Mouse (Mus musculus) CH12.LX (cell line): ENCODE measurements at regions not wholly inside any gene's neighbourhood (a gene's known extent, or its start where the extent isn't known, plus 50 kb on each side); places are given as distances from the start of the nearest gene placed in this dataset.

Experiments
- DNase-seq: peaks from one replicate; pipeline ENCODE4 v3.0.0-alpha.2; 2013; ENCODE audit errors: extremely low read depth
- H3K27ac ChIP-seq: 2 replicates; pipeline ENCODE4 v1.5.1; 2012; ENCODE audit warnings: low read depth, mild to moderate bottlenecking, control low read depth, moderate library complexity; ENCODE audit not compliant: insufficient read depth
- H3K27me3 ChIP-seq: replicated peaks from 2 replicates; pipeline ENCODE3; 2012; ENCODE audit warnings: inconsistent platforms
- H3K36me3 ChIP-seq, 2 experiments: replicated peaks in 1 of 2; 2 replicates each; pipeline versions ENCODE3 to v1.6.1; 2012; ENCODE audit warnings: inconsistent platforms in 1 of 2, low read length in 1 of 2, mild to moderate bottlenecking in 1 of 2, mixed read lengths in 1 of 2, moderate library complexity in 1 of 2; ENCODE audit not compliant: control insufficient read depth in 1 of 2, insufficient read depth in 1 of 2
- H3K4me1 ChIP-seq, 2 experiments: 2 replicates each; pipeline ENCODE4 v1.6.1; 2012; ENCODE audit warnings: inconsistent platforms in 1 of 2, moderate library complexity in 1 of 2; ENCODE audit not compliant: insufficient read depth in 2 of 2, control insufficient read depth in 1 of 2
- H3K4me2 ChIP-seq: 2 replicates; pipeline ENCODE4 v1.6.1; 2012; ENCODE audit warnings: low read depth, mild to moderate bottlenecking, control low read depth; ENCODE audit not compliant: poor library complexity, insufficient read depth, severe bottlenecking
- H3K4me3 ChIP-seq, 3 experiments: fragments of 150-350 bp in 1 of 3; sonication (generic) in 1 of 3; replicated peaks in 1 of 3; 2 replicates each; pipeline versions ENCODE3 to v1.5.1; 2011 to 2012; ENCODE audit warnings: low read depth in 2 of 3, low read length in 2 of 3, mild to moderate bottlenecking in 2 of 3, moderate library complexity in 2 of 3, control low read depth in 1 of 3, improper control_type of control experiment in 1 of 3, inconsistent platforms in 1 of 3, mixed read lengths in 1 of 3; ENCODE audit not compliant: poor library complexity in 1 of 3
- H3K79me2 ChIP-seq: replicated peaks from 2 replicates; pipeline ENCODE4 v1.6.1; 2012; ENCODE audit warnings: mild to moderate bottlenecking, moderate library complexity; ENCODE audit not compliant: control insufficient read depth, poor library complexity, insufficient read depth, severe bottlenecking; ENCODE audit errors: extremely low read depth
- H3K9ac ChIP-seq: 2 replicates; pipeline ENCODE4 v1.6.1; 2012; ENCODE audit warnings: low read depth, mild to moderate bottlenecking, control low read depth, moderate library complexity; ENCODE audit not compliant: insufficient read depth
- H3K9me3 ChIP-seq: replicated peaks from 2 replicates; pipeline ENCODE3; 2012; ENCODE audit warnings: low read length, inconsistent platforms, mixed read lengths
- CHD2 ChIP-seq: IDR thresholded peaks from 2 replicates; pipeline ENCODE4 v1.6.1; 2011; ENCODE audit warnings: low read length, improper control_type of control experiment
- E2F4 ChIP-seq: IDR thresholded peaks from 2 replicates; pipeline ENCODE4 v1.6.1; 2011; ENCODE audit warnings: low read depth, low read length, improper control_type of control experiment; ENCODE audit not compliant: insufficient replicate concordance
- EP300 ChIP-seq: IDR thresholded peaks from 2 replicates; pipeline ENCODE4 v1.6.1; 2011; ENCODE audit warnings: low read length, improper control_type of control experiment
- GABPA ChIP-seq: IDR thresholded peaks from 2 replicates; pipeline ENCODE4 v1.6.1; 2012; ENCODE audit warnings: low read depth, low read length, improper control_type of control experiment, inconsistent platforms; ENCODE audit not compliant: insufficient replicate concordance
- IRF4 ChIP-seq: IDR thresholded peaks from 2 replicates; pipeline ENCODE4 v1.6.1; 2014; ENCODE audit warnings: low read depth, mild to moderate bottlenecking, inconsistent platforms, low read length, improper control_type of control experiment
- JUN ChIP-seq: IDR thresholded peaks from 2 replicates; pipeline ENCODE4 v1.6.1; 2011; ENCODE audit warnings: low read depth, mild to moderate bottlenecking, low read length, improper control_type of control experiment, moderate library complexity; ENCODE audit not compliant: insufficient read depth
- JUND ChIP-seq: conservative IDR thresholded peaks from 2 replicates; pipeline ENCODE4 v1.6.1; 2011; ENCODE audit warnings: low read depth, low read length, improper control_type of control experiment
- MAFK ChIP-seq: IDR thresholded peaks from 2 replicates; pipeline ENCODE4 v1.6.1; 2011; ENCODE audit warnings: low read length, improper control_type of control experiment; ENCODE audit not compliant: insufficient replicate concordance
- MAX ChIP-seq: IDR thresholded peaks from 2 replicates; pipeline ENCODE4 v1.6.1; 2011; ENCODE audit warnings: low read length, improper control_type of control experiment
- MAZ ChIP-seq: IDR thresholded peaks from 2 replicates; pipeline ENCODE4 v1.6.1; 2012; ENCODE audit warnings: low read depth, mild to moderate bottlenecking, inconsistent platforms, low read length, improper control_type of control experiment, moderate library complexity
- MEF2A ChIP-seq: IDR thresholded peaks from 2 replicates; pipeline ENCODE4 v1.6.1; 2014; ENCODE audit warnings: low read depth, mild to moderate bottlenecking, inconsistent platforms, low read length, improper control_type of control experiment, borderline replicate concordance
- PAX5 ChIP-seq: IDR thresholded peaks from 2 replicates; pipeline ENCODE4 v1.6.1; 2012; ENCODE audit warnings: low read length, inconsistent platforms, mixed read lengths
- RAD21 ChIP-seq: IDR thresholded peaks from 2 replicates; pipeline ENCODE4 v1.6.1; 2011; ENCODE audit warnings: low read depth, mild to moderate bottlenecking, low read length, improper control_type of control experiment, moderate library complexity
- SMC3 ChIP-seq: IDR thresholded peaks from 2 replicates; pipeline ENCODE4 v1.6.1; 2011; ENCODE audit warnings: low read depth, low read length, improper control_type of control experiment
- TBP ChIP-seq: conservative IDR thresholded peaks from 2 replicates; pipeline ENCODE4 v1.6.1; 2011; ENCODE audit warnings: low read depth, low read length, improper control_type of control experiment
- TCF12 ChIP-seq: IDR thresholded peaks from 2 replicates; pipeline ENCODE4 v1.6.1; 2014; ENCODE audit warnings: low read depth, mild to moderate bottlenecking, inconsistent platforms, low read length, improper control_type of control experiment
- UBTF ChIP-seq: IDR thresholded peaks from 2 replicates; pipeline ENCODE4 v1.6.1; 2012; ENCODE audit warnings: low read depth, mild to moderate bottlenecking, inconsistent platforms, low read length, improper control_type of control experiment, moderate library complexity
- USF1 ChIP-seq: IDR thresholded peaks from 2 replicates; pipeline ENCODE4 v1.6.1; 2014; ENCODE audit warnings: low read depth, mild to moderate bottlenecking, inconsistent platforms, low read length, improper control_type of control experiment
- USF2 ChIP-seq: conservative IDR thresholded peaks from 2 replicates; pipeline ENCODE4 v1.6.1; 2011; ENCODE audit warnings: low read depth, low read length, improper control_type of control experiment
- ZKSCAN1 ChIP-seq: IDR thresholded peaks from 2 replicates; pipeline ENCODE4 v1.6.1; 2012; ENCODE audit warnings: low read depth, inconsistent platforms, low read length, improper control_type of control experiment, borderline replicate concordance
- ZMIZ1 ChIP-seq: IDR thresholded peaks from 2 replicates; pipeline ENCODE4 v1.6.1; 2012; ENCODE audit warnings: low read depth, mild to moderate bottlenecking, inconsistent platforms, low read length, improper control_type of control experiment
- ZNF384 ChIP-seq: IDR thresholded peaks from 2 replicates; pipeline ENCODE4 v1.6.1; 2012; ENCODE audit warnings: low read depth, low read length, improper control_type of control experiment, inconsistent platforms
- dilution Hi-C: fragments of 300-500 bp; cut with MboI; formaldehyde crosslinking; loops from 2 replicates; pipeline ENCODE4 v1.14.3; 2020; ENCODE audit warnings: low sequenced_read_pairs; ENCODE audit not compliant: extremely low pct_unique_long_range_greater_than_20kb, extremely low pct_ligation_motif_present
- in situ Hi-C: fragments of 300-500 bp; cut with MboI; formaldehyde crosslinking; loops from 3 replicates; pipeline ENCODE4 v1.14.3; 2019; ENCODE audit warnings: low sequenced_read_pairs, low pct_ligation_motif_present, low pct_unique_long_range_greater_than_20kb, mixed read lengths

DNA sequence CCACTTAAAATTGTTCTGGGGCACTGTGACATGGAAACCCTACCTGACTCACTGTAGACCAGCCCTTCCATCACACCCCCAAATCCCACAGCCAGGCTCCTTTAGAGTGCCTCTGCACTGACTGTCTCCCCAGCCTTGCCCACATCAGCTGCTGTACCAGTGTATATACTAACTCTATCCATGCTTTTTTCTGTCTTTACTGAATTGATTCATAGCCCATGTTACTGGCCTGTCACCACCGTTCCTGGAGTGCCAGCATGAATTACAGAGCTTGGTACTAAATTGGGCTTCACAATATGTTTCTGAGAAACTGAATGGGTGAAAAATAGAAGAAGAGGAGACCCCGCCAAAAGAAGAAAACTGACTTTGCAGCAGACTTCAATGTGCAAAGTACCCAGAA, 541.9 kb upstream of the Impad1 start:
- Histone ChIP-seq H3K27me3 (no peaks in the 10 kb centered on the region), H3K9me3 (no peaks in the 10 kb centered on the region), H3K36me3 (no peaks in the 10 kb centered on the region), H3K79me2 (no peaks in the 10 kb centered on the region), H3K27ac (no peak overlapping the region), H3K4me2 (no peak overlapping the region), H3K9ac (no peak overlapping the region), H3K4me3 (no peak overlapping the region), H3K4me1 (no peaks in the 10 kb centered on the region)
- DNase-seq, result no peak
- TF ChIP-seq ZKSCAN1 (no peak), JUN (no peak), E2F4 (no peak), EP300 (no peak), UBTF (no peak)
- dilution Hi-C loops (no loop called here), in situ Hi-C loops (no loop called here)

DNA sequence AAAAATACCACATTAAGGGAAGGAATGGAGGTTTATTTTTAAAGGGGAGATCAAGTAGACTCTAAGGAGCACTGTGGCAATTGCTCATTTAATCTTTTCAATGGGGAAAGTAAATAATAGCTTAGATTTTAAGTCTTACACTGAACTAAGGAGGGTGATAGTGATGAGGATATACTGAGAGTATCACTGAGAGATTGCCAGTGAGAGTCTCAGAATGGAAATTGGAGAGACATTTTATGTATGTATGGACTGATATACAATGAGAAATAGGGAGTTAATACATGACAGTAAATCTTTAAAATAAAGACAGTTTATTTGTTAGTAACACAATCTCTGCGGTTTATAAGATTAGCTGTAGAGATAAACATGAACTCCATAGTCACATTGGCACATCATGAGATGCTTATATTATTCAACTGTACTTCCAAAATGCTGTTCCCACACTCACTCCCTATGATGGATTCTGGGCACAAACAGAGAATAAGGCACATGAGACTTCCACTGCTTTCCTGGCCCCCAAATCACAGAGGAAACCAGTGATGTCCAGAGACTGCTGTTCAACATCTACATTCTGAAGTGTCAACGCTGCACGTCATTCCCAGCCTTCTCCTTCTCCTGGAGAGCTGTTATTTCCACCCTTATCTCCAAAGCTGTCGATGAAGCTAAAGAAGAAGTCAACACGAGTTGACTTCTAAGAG, 535.5 kb upstream of the Impad1 start:
- H3K9ac ChIP-seq, result no peak overlapping the region

DNA sequence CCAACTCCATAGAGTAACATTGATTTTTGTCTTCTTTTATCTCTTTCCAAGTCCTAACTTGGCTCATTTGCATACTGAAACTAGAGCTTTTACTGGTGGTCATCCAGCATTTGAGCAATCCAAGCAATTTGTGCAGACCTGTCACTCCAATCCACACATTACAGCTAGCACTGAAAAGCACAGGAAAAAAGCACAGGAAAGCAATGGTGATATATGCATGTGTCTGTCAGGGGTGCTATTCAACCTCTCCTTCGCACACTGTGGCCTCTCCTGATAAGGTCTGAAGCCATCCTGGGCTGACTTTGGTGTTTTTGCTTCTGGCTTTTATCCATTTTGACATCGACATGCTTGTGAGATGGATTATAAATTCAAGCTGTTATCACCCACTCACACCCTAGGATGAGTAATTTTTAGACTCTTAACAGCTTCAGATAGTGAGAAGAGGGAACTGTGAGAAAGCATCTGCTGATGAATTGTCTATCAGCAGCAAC, 534.1 kb upstream of the Impad1 start:
- no peak for DNase-seq
- in situ Hi-C loops, result no loop called here
- no peak overlapping the region for H3K9ac ChIP-seq
- H3K9me3 ChIP-seq, result no peaks in the 10 kb centered on the region
- H3K4me3 ChIP-seq, result no peak overlapping the region
- no peaks in the 10 kb centered on the region for H3K36me3 ChIP-seq
- H3K27me3 ChIP-seq, result no peaks in the 10 kb centered on the region
- no peaks in the 10 kb centered on the region for H3K79me2 ChIP-seq
- no peak overlapping the region for H3K4me2 ChIP-seq
- H3K4me1 ChIP-seq, result no peaks in the 10 kb centered on the region
- no peak for TF ChIP-seq ZNF384
- TF ChIP-seq CHD2, result no peak
- TF ChIP-seq MAFK, result no peak
- TF ChIP-seq EP300, result no peak
- no peak for TF ChIP-seq MEF2A
- no peak for TF ChIP-seq PAX5
- no peak for TF ChIP-seq MAZ
- no peak for TF ChIP-seq TCF12
- TF ChIP-seq IRF4, result no peak
- TF ChIP-seq ZMIZ1, result no peak
- no peak for TF ChIP-seq MAX
- TF ChIP-seq GABPA, result no peak
- TF ChIP-seq UBTF, result no peak
- TF ChIP-seq JUND, result no peak
- TF ChIP-seq USF2, result no peak
- TF ChIP-seq, all 38 proteins: peak for 0
- dilution Hi-C loops, result no loop called here
- H3K27ac ChIP-seq, result no peak overlapping the region

More for the DNA sequence above, 535.5 kb upstream of the Impad1 start:
- no peaks in the 10 kb centered on the region for H3K9me3 ChIP-seq
- TF ChIP-seq JUN (no peak), USF1 (no peak), RAD21 (no peak), SMC3 (no peak), TBP (no peak), E2F4 (no peak)
- no peak for DNase-seq
- H3K79me2 ChIP-seq, result no peaks in the 10 kb centered on the region
- no peaks in the 10 kb centered on the region for H3K27me3 ChIP-seq
- no peak overlapping the region for H3K4me2 ChIP-seq
- H3K27ac ChIP-seq, result no peak overlapping the region
- dilution Hi-C loops (no loop called here), in situ Hi-C loops (no loop called here)
- no peak overlapping the region for H3K4me3 ChIP-seq
- H3K4me1 ChIP-seq, result no peaks in the 10 kb centered on the region
- no peaks in the 10 kb centered on the region for H3K36me3 ChIP-seq
